Mouse (Mus musculus) liver, postnatal 0 days (tissue): ENCODE measurements around the gene Nf1.

Source experiments
- CTCF ChIP-seq: sonication (generic); IDR thresholded peaks from 2 replicates; pipeline ENCODE4 v1.5.1; 2016; ENCODE audit warnings: antibody characterized with exemption, low read depth
- EP300 ChIP-seq: IDR thresholded peaks from 2 replicates; pipeline ENCODE4 v1.6.1; 2016; ENCODE audit warnings: antibody characterized with exemption, low read depth, mild to moderate bottlenecking

- TF ChIP-seq CTCF (no peak), EP300 (no peak)
Observed at GRCm38 (mm10) chr11:79568197-79568911, 228.9 kb downstream of the Nf1 start.
